Mouse (Mus musculus) intestine, embryonic 14.5 days (tissue): ENCODE measurements around the gene Trmt6. TPM values are rescaled to one million over a fixed set of nuclear protein-coding genes. Genes with fewer than 3 reads are reported as not detected.

Source experiments
- ATAC-seq: fragments of 200-750 bp; cut with Nextera tagmentation; replicated peaks from 2 replicates; pipeline ENCODE4 v1.8.0; 2017; ENCODE audit warnings: low read depth, moderate number of reproducible peaks, moderate TSS enrichment, moderate library complexity; ENCODE audit not compliant: low FRiP score, low TSS enrichment
- DNase-seq: peaks from one replicate; pipeline ENCODE4 v3.0.0-alpha.2; 2018; ENCODE audit warnings: low spot score
- H3K27ac ChIP-seq: fragments of 300-500 bp; sonication (generic); 2 replicates; pipeline ENCODE4 v1.5.1; 2014; ENCODE audit warnings: low read depth, mild to moderate bottlenecking, control low read depth
- H3K27me3 ChIP-seq: fragments of 300-500 bp; sonication (generic); replicated peaks from 2 replicates; pipeline ENCODE4 v1.6.1; 2014; ENCODE audit warnings: low read length, control low read depth; ENCODE audit not compliant: control insufficient read depth, insufficient read depth
- H3K36me3 ChIP-seq: fragments of 300-500 bp; sonication (generic); 2 replicates; pipeline ENCODE4 v1.6.1; 2014; ENCODE audit warnings: low read length, control low read depth; ENCODE audit not compliant: control insufficient read depth, insufficient read depth
- H3K4me1 ChIP-seq: fragments of 300-500 bp; sonication (generic); replicated peaks from 2 replicates; pipeline ENCODE4 v1.6.1; 2014; ENCODE audit warnings: low read length, control low read depth, mixed read lengths; ENCODE audit not compliant: control insufficient read depth, insufficient read depth
- H3K4me2 ChIP-seq: fragments of 300-500 bp; sonication (generic); 2 replicates; pipeline ENCODE4 v1.6.1; 2014; ENCODE audit warnings: low read length
- H3K4me3 ChIP-seq: fragments of 300-500 bp; sonication (generic); 2 replicates; pipeline ENCODE4 v1.5.1; 2014; ENCODE audit warnings: low read depth, low read length, control low read depth, mixed read lengths
- H3K9ac ChIP-seq: fragments of 300-500 bp; sonication (generic); 2 replicates; pipeline ENCODE4 v1.6.1; 2014; ENCODE audit warnings: mild to moderate bottlenecking, low read length
- H3K9me3 ChIP-seq: fragments of 300-500 bp; sonication (generic); 2 replicates; pipeline ENCODE4 v1.6.1; 2016; ENCODE audit warnings: low read length, control low read depth; ENCODE audit not compliant: control insufficient read depth
- WGBS: fragments of 180-500 bp; shearing (Covaris S2); extraction: QIAGEN DNeasy Blood & Tissue Kit; methylation state at CpG from one replicate; pipeline ENCODE4 v1.1.7; 2014; 5-methylcytosine and 5-hydroxymethylcytosine counted together
- polyA plus RNA-seq: library from polyadenylated mRNA; unstranded; fragments of >200 nt; fragmentation: Nextera tagmentation; extraction: Ambion mirVana; gene quantifications from 2 replicates; pipeline ENCODE4 v1.2.1, GENCODE M21; 2014

Gene Trmt6
- polyA plus RNA-seq, 1 experiment from 2014 or later = 34.4 TPM

- Histone ChIP-seq H3K9me3 (no peaks in the 10 kb centered on the region), H3K4me2 (no peak overlapping the region), H3K4me3 (no peak overlapping the region), H3K4me1 (no peaks in the 10 kb centered on the region), H3K36me3 (no peaks in the 10 kb centered on the region), H3K27ac (no peak overlapping the region), H3K27me3 (no peaks in the 10 kb centered on the region), H3K9ac (no peak overlapping the region)
- 57% methylated on average over 1 of the region's 1 CpGs for whole genome bisulfite sequencing
- no peak for ATAC-seq
- DNase-seq = no peak
These were observed 45.0 kb downstream of the Trmt6 start for GRCm38 (mm10) chr2:132770822-132771221.

- Histone ChIP-seq H3K9ac (no peak overlapping the region), H3K27ac (no peak overlapping the region), H3K9me3 (no peaks in the 10 kb centered on the region), H3K4me1 (no peaks in the 10 kb centered on the region), H3K4me3 (no peak overlapping the region), H3K4me2 (no peak overlapping the region), H3K27me3 (no peaks in the 10 kb centered on the region), H3K36me3 (no peaks in the 10 kb centered on the region)
- ATAC-seq (no peak), DNase-seq (no peak)
- WGBS = 67% methylated on average over 5 of the region's 5 CpGs
These were observed 57.9 kb downstream of the Trmt6 start for GRCm38 (mm10) chr2:132757911-132758310.

Other genes with a start within 250 kb of the Trmt6 start
- gene Gpcpd1, start 228.3 kb downstream of the Trmt6 start, polyA plus RNA-seq = 29.2 and 30.7 TPM in 2 replicates
- gene Shld1, start 129.1 kb downstream of the Trmt6 start, polyA plus RNA-seq = 13.6 and 22.3 TPM in 2 replicates
- gene Chgb, start 34.8 kb downstream of the Trmt6 start, polyA plus RNA-seq = 4.2 and 15.2 TPM in 2 replicates
- 13.5 and 16.3 TPM in 2 replicates for gene Mcm8, start 86 bp upstream of the Trmt6 start, polyA plus RNA-seq
- gene Crls1, start 30.6 kb upstream of the Trmt6 start, polyA plus RNA-seq = 13.9 and 20.3 TPM in 2 replicates
- 13.1 and 13.2 TPM in 2 replicates for gene Lrrn4, start 64.8 kb upstream of the Trmt6 start, polyA plus RNA-seq
- gene Fermt1, start 129.9 kb upstream of the Trmt6 start, polyA plus RNA-seq = 54.9 and 57.6 TPM in 2 replicates